Mouse (Mus musculus) spleen, adult 2 months (tissue): Measurements from ENCODE around the gene Il4i1.

ENCODE experiments used
- CTCF ChIP-seq: fragments of 200-500 bp; IDR thresholded peaks from 2 replicates; pipeline ENCODE4 v1.5.1; 2011; ENCODE audit warnings: mild to moderate bottlenecking, inconsistent platforms; ENCODE audit not compliant: insufficient read depth, insufficient read length, insufficient replicate concordance; ENCODE audit errors: extremely low read depth
- POLR2A ChIP-seq: fragments of 200-500 bp; IDR thresholded peaks from 2 replicates; pipeline ENCODE4 v1.6.1; 2011; ENCODE audit warnings: low read depth, low read length, inconsistent platforms

DNA sequence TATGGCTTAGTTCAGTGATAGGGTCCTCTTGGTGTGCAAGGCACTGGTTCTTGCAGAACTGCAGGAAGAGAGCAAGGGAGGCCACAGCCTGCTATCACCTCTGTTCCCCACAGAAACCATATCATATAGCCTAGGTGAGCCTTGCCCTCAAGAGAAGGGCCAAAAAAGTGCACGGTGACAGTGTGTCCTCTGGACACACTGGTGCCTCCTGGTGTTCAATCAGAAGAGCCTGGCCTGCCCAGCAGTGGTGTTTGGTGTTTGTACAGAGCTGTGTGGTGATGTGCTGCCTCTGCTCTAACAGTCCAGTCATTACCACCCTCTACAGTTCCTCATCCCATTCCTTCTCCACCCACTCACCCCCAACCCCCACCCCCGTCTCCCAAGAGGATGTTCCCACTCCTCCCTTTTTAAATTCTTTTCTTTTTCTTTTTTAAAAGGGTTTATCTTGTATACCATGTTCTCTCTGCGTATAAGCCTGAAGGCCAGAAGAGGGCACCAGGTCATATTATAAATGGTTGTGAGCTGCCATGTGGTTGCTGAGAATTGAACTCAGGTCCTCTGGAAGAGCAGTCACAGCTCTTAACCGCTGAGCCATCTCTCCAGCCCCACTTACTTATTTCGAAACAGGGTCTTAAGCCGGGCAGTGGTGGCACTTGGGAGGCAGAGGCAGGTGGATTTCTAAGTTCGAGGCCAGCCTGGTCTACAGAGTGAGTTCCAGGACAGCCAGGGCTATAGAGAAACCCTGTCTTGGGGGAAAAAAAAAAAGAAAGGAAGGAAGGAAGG, 5.7 kb downstream of the Il4i1 start:
- TF ChIP-seq CTCF = peak; percentile 15; the same call in 1 of the 2 replicates
- TF ChIP-seq POLR2A = no peak
